Mouse (Mus musculus): Measurements from ENCODE around the gene Gstp1.
"Not testable (repeated sequence)": the region's sequence is repeated elsewhere in the genome, so short reads cannot be mapped to it uniquely, and the experiment has no call there.

Gstp1 gene

GRCm38 (mm10) chr19:4037788-4038232 lies at the start of gene Gstp1:
Gene Gstp1 (minus strand): TSS chr19:4037985.
- peak; percentile 84 for DNase-seq (ENCODE audit: extremely low spot score)

GRCm38 (mm10) chr19:4087090-4087489 lies 49.3 kb upstream of the Gstp1 start:
- no peak for DNase-seq (ENCODE audit: extremely low spot score)

- no peak for DNase-seq (ENCODE audit: extremely low spot score)
These were observed 48.4 kb upstream of the Gstp1 start for GRCm38 (mm10) chr19:4086156-4086555.

GRCm38 (mm10) chr19:4084984-4085383 lies 47.2 kb upstream of the Gstp1 start:
- DNase-seq (ENCODE audit: extremely low spot score) = no peak

- DNase-seq (ENCODE audit: extremely low spot score) = no peak
These were observed 46.0 kb upstream of the Gstp1 start for GRCm38 (mm10) chr19:4083826-4084225.

- DNase-seq (ENCODE audit: extremely low spot score) = no peak
These were observed 45.5 kb upstream of the Gstp1 start for GRCm38 (mm10) chr19:4083316-4083715.

- no peak for DNase-seq (ENCODE audit: extremely low spot score)
These were observed 44.6 kb upstream of the Gstp1 start for GRCm38 (mm10) chr19:4082219-4082965.

GRCm38 (mm10) chr19:4081394-4081793 lies 43.6 kb upstream of the Gstp1 start, which contains the start of gene Cabp2:
Gene Cabp2 (plus strand): TSS chr19:4081578.
- no peak for DNase-seq (ENCODE audit: extremely low spot score)

GRCm38 (mm10) chr19:4080511-4081009 lies 42.8 kb upstream of the Gstp1 start:
- no peak for DNase-seq (ENCODE audit: extremely low spot score)

- no peak for DNase-seq (ENCODE audit: extremely low spot score)
These were observed 41.8 kb upstream of the Gstp1 start for GRCm38 (mm10) chr19:4079594-4079993.

- no peak for DNase-seq (ENCODE audit: extremely low spot score)
These were observed 37.7 kb upstream of the Gstp1 start for GRCm38 (mm10) chr19:4075531-4075930.

GRCm38 (mm10) chr19:4072706-4073424 lies 35.1 kb upstream of the Gstp1 start:
- DNase-seq (ENCODE audit: extremely low spot score) = no peak

GRCm38 (mm10) chr19:4071406-4071805 lies 33.6 kb upstream of the Gstp1 start:
- DNase-seq (ENCODE audit: extremely low spot score) = no peak

GRCm38 (mm10) chr19:4070756-4071155 lies 33.0 kb upstream of the Gstp1 start:
- no peak for DNase-seq (ENCODE audit: extremely low spot score)

GRCm38 (mm10) chr19:4070311-4070710 lies 32.5 kb upstream of the Gstp1 start:
- no peak for DNase-seq (ENCODE audit: extremely low spot score)

- DNase-seq (ENCODE audit: extremely low spot score) = no peak
These were observed 31.1 kb upstream of the Gstp1 start for GRCm38 (mm10) chr19:4068717-4069410.

- not testable (repeated sequence) for DNase-seq (ENCODE audit: extremely low spot score)
These were observed 30.5 kb upstream of the Gstp1 start for GRCm38 (mm10) chr19:4068242-4068641.

GRCm38 (mm10) chr19:4066877-4067276 lies 29.1 kb upstream of the Gstp1 start:
- DNase-seq (ENCODE audit: extremely low spot score) = no peak

GRCm38 (mm10) chr19:4066280-4066679 lies 28.5 kb upstream of the Gstp1 start:
- no peak for DNase-seq (ENCODE audit: extremely low spot score)

GRCm38 (mm10) chr19:4064501-4064900 lies 26.7 kb upstream of the Gstp1 start:
- DNase-seq (ENCODE audit: extremely low spot score) = not testable (repeated sequence)

GRCm38 (mm10) chr19:4063357-4063756 lies 25.6 kb upstream of the Gstp1 start:
- DNase-seq (ENCODE audit: extremely low spot score) = not testable (repeated sequence)

- DNase-seq (ENCODE audit: extremely low spot score) = no peak
These were observed 23.2 kb upstream of the Gstp1 start for GRCm38 (mm10) chr19:4060899-4061465.
